Mouse (Mus musculus) cerebellum, adult 9-11 months (tissue): ENCODE measurements at regions not wholly inside any gene's neighbourhood (a gene's known extent, or its start where the extent isn't known, plus 50 kb on each side); places are given as distances from the start of the nearest gene placed in this dataset.

Experiments
- DNase-seq: peaks from one replicate; pipeline ENCODE4 v3.0.0; 2022

GRCm38 (mm10) chr8:80253541-80253940, 195.7 kb upstream of the Hhip start:
- DNase-seq = no peak

GRCm38 (mm10) chr8:80251595-80251994, 193.8 kb upstream of the Hhip start:
- no peak for DNase-seq

GRCm38 (mm10) chr8:80250305-80251161, 192.7 kb upstream of the Hhip start:
- DNase-seq = no peak

GRCm38 (mm10) chr8:80249762-80250161, 192.0 kb upstream of the Hhip start:
- no peak for DNase-seq

GRCm38 (mm10) chr8:80239879-80240278, 182.1 kb upstream of the Hhip start:
- no peak for DNase-seq

GRCm38 (mm10) chr8:80210361-80210760, 152.6 kb upstream of the Hhip start:
- DNase-seq = no peak

- no peak for DNase-seq
Measured at GRCm38 (mm10) chr8:80204678-80205654, 147.2 kb upstream of the Hhip start.

DNA sequence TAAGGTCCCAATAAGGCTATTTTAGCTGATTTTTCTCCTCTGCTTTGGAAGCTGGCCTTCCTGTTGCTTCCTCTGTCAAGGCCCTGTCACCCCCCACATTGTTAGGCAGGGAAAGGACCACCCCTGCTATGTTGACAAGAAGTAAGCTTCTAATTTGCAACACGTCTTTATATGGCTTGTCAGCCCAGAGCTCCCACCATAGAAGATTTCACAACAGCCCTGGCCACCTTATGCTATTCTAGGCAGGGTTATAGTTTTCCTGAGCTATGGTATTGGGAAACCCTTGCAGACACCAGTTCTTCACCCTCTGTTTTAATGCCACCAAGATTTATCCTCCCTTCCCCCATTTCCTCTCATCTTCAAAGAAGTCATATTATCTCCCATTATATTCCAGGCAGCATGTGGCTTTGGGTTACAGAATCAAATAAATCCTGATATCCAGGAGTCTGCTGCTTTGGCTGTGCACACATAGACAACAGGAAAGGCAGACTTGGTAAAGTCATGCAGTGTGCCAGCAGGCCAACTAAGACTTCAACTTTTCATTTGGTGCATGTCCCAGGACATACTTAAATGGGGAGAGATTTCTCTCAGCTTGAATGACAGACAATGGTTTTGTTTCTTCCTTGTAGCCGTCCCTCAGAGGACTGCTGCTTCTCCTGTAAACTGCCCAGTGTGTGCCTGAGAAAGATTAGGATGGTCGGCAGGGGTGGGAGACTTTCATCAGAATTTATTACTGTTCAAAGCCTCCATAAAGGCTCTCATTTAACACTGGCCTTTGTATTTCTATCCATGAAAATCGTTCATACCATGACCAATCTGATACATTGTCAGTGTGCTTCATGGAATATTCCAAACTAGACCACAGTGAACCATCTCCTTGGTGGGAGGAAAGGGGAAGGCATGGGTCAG, 146.2 kb upstream of the Hhip start:
- DNase-seq = no peak

DNA sequence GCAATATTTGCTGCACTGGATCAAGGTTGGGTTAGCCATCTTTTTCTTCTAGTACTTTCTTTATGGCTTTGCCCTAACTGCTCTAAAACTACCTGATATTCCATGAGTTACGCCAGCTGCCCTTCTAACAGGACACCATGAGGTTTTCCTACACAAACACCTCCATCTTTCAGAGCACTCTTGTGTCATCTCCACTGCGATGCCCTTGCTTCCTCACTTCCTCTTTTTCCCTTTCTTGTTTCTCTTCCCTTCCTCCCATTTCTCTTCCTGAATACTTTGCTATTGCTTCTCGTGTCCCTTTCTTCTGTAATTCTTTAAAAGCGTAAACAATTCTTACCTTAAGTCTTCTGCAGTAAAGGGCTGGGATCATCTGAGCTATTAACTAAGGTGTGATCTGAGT, 139.9 kb upstream of the Hhip start:
- no peak for DNase-seq

GRCm38 (mm10) chr8:80190510-80190908, 132.7 kb upstream of the Hhip start:
- no peak for DNase-seq

GRCm38 (mm10) chr8:80189797-80190509, 132.1 kb upstream of the Hhip start:
- DNase-seq = no peak

DNA sequence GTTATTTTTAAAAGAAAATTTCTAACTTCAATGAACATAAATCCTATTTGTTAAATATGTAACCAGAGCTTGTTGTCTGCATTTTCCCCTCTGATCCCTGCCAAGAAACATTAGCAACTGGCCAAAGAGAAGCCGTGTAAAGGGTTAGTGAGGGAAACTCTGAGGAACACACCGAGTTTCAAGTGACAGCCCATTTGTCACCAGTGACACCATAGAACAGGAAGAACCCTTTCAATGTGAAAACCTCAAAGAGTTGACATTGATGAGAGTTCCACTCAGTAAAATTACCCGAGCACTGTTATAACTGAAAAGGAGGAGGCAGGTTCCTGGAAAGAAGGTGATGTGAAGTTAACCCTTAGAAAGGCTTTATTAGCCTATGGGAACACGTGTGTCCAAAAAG, 127.5 kb upstream of the Hhip start:
- DNase-seq = no peak

DNA sequence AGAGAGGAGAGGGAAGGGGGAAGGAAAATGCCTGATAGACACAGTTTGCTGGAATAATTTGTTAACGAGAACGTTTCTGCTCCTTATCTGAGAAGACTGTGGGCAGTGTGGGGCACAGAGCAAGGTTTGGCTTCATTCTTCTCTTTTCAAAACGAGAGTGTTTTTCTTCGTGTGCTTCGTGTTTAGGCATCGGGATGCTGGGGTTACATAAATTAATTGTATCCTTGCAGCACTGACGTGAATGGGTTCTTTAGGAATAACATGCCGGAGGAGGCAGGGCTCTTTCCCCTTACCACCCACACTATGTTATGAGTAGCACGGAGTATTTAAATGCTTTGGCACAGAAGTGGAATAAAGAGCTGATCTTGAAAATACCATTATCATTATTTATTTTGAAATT, 110.9 kb upstream of the Hhip start:
- DNase-seq = no peak

DNA sequence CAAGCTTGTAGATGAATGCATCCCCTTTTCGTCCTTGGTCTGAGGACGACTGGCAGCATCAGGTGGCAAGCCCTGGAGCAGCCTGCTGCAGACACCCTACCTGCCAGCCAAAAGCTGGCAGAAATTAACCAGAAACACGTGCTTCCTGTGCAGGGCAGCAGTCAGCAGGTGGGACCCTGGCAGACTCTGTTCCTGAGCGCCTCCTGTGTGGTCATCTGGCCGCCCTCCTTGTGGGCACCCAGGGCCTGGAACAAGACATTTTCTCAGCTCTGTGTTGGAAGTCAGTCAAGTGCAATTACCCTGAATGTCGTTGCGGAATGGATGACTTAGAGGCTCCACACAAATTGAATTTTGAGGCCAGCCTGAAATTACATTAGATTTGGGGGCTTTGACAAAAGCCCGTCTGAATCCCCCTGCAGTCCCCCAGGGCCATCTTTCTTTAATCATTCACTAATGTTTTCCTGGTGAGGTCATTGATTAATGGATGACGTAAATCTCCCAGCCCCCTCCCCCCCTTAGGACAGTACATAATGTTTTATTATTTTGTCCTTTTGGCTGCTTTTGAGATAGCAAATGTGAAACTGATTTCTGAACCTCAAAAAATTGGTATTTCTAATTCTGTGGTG, 91.8 kb upstream of the Hhip start:
- peak; percentile 27 for DNase-seq

- DNase-seq = no peak
Measured at GRCm38 (mm10) chr8:80147929-80148328, 90.1 kb upstream of the Hhip start.

GRCm38 (mm10) chr8:80138481-80138880, 80.7 kb upstream of the Hhip start:
- DNase-seq = no peak

DNA sequence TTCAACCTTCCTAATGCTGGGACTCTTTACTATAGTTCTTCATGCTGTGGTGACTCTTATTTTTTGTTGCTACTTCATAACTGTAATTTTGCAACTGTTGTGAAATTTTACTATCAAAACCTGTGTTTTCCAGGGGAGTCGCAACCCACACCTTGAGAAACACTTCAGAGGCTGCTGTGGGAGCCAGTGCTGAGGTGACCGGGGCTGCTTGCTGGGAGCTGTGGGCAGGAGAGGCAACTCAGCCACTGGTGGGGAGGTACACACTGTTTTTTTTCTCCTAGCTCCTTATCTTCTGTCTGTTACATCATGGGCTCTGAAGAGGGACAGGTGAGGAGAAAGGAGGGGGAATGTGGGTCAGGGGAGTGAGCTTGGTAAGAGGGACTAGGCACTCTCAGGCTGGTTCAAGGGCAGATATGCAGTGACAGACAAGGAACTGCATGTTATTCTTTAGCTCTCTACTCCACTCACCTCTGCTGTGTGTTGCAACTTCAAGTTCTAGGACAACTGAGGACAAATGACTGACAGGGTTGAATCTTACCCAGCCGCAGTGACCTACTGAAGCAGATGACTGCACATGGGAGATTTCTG, 62.7 kb upstream of the Hhip start:
- DNase-seq = no peak

GRCm38 (mm10) chr8:80117328-80117727, 59.5 kb upstream of the Hhip start:
- no peak for DNase-seq
